Mouse (Mus musculus): ENCODE data around the gene Gm13271. TPM values are rescaled to one million over a fixed set of nuclear protein-coding genes. Genes with fewer than 3 reads are reported as not detected.
"Not testable (repeated sequence)": the region's sequence is repeated elsewhere in the genome, so short reads cannot be mapped to it uniquely, and the experiment has no call there.

Gm13271 gene
- polyA plus RNA-seq, 1 experiment: not detected

GRCm38 (mm10) chr4:88741426-88741825, 13.2 kb upstream of the Gm13271 start:
- H3K27me3 ChIP-seq (ENCODE audit: control insufficient read depth, insufficient read depth, low read length, poor library complexity, severe bottlenecking): no peaks in the 10 kb centered on the region
- H3K4me3 ChIP-seq (ENCODE audit: low read depth, low read length): no peak overlapping the region
- H3K4me1 ChIP-seq (ENCODE audit: control insufficient read depth, insufficient read depth, low read length): peaks cover 3% of the 10 kb centered on the region
- H3K9me3 ChIP-seq (replicated peaks; ENCODE audit: control insufficient read depth, insufficient read depth, low read length, poor library complexity, severe bottlenecking): no peaks in the 10 kb centered on the region
- H3K27ac ChIP-seq (ENCODE audit: insufficient read depth, low read length): no peak overlapping the region
- TF ChIP-seq CTCF (IDR thresholded peaks at IDR 0.05; ENCODE audit: low read depth, low read length) (no peak), POLR2A (IDR thresholded peaks at IDR 0.05; ENCODE audit: insufficient read depth, low read length) (no peak), EP300 (IDR thresholded peaks at IDR 0.05; ENCODE audit: insufficient read depth, low read depth, low read length) (no peak)
- H3K9ac ChIP-seq (ENCODE audit: low read depth, poor library complexity, severe bottlenecking): no peak overlapping the region
- H3K36me3 ChIP-seq (ENCODE audit: control insufficient read depth, insufficient read depth, low read length, poor library complexity, severe bottlenecking): no peaks in the 10 kb centered on the region

DNA sequence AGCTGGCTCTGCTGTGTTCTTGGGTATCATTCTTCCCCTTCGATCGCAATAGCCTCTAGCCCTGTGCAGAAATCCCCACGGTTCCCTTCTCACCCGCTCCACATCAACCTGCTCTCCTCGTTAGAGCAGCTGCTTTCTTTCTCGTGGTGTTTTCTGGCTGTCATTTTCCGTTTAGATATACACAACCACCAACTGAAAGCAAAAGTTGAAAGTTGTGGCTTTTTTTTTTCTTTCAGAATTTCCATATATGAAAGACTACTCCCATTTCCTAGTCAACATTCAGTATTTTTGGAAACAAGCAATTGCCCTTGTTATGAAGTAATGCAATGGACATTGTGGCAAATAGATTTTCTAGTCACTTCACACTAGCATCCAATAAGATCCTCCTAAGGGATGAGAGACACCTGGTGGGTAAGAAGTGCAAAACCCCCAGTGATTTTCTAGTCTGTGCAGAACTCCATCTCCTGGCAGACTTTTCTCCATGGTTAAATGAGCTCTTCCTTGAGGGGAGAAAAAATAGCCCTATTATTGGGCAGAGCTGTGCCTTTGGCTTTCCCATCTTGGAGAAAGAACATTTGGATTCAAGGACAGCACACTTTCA, 11.8 kb upstream of the Gm13271 start:
- Histone ChIP-seq H3K9ac (ENCODE audit: low read depth, poor library complexity, severe bottlenecking) (no peak overlapping the region), H3K27me3 (ENCODE audit: control insufficient read depth, insufficient read depth, low read length, poor library complexity, severe bottlenecking) (no peaks in the 10 kb centered on the region), H3K4me1 (ENCODE audit: control insufficient read depth, insufficient read depth, low read length) (peaks cover 3% of the 10 kb centered on the region), H3K36me3 (ENCODE audit: control insufficient read depth, insufficient read depth, low read length, poor library complexity, severe bottlenecking) (no peaks in the 10 kb centered on the region), H3K27ac (ENCODE audit: insufficient read depth, low read length) (no peak overlapping the region), H3K9me3 (replicated peaks; ENCODE audit: control insufficient read depth, insufficient read depth, low read length, poor library complexity, severe bottlenecking) (no peaks in the 10 kb centered on the region), H3K4me3 (ENCODE audit: low read depth, low read length) (no peak overlapping the region)
- no peak for TF ChIP-seq CTCF (IDR thresholded peaks at IDR 0.05; ENCODE audit: low read depth, low read length)
- TF ChIP-seq POLR2A (IDR thresholded peaks at IDR 0.05; ENCODE audit: insufficient read depth, low read length): no peak
- no peak for TF ChIP-seq EP300 (IDR thresholded peaks at IDR 0.05; ENCODE audit: insufficient read depth, low read depth, low read length)

DNA sequence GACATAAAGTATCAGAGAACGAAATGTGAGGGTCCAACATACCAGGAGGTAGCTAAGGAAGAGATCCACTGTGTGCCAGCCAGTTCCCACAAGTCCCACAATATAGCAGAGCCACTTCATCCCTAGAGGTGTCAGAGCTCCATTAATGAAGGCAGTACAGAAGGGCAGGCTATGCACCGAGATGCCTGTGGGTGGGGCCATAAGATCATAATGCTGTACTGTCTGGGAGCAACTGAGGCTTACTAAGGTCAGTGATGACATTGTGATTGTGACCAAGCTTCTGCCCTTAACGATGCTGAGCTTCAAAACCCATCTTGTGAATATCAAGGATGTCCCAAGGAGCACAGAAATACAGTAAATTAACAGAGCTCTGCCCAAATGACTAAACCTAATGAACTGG, 10.5 kb upstream of the Gm13271 start:
- no peaks in the 10 kb centered on the region for H3K36me3 ChIP-seq (ENCODE audit: control insufficient read depth, insufficient read depth, low read length, poor library complexity, severe bottlenecking)
- H3K9ac ChIP-seq (ENCODE audit: low read depth, poor library complexity, severe bottlenecking): no peak overlapping the region
- no peaks in the 10 kb centered on the region for H3K9me3 ChIP-seq (replicated peaks; ENCODE audit: control insufficient read depth, insufficient read depth, low read length, poor library complexity, severe bottlenecking)
- H3K27ac ChIP-seq (ENCODE audit: insufficient read depth, low read length): no peak overlapping the region
- H3K27me3 ChIP-seq (ENCODE audit: control insufficient read depth, insufficient read depth, low read length, poor library complexity, severe bottlenecking): no peaks in the 10 kb centered on the region
- TF ChIP-seq POLR2A (IDR thresholded peaks at IDR 0.05; ENCODE audit: insufficient read depth, low read length) (no peak), CTCF (IDR thresholded peaks at IDR 0.05; ENCODE audit: low read depth, low read length) (no peak), EP300 (IDR thresholded peaks at IDR 0.05; ENCODE audit: insufficient read depth, low read depth, low read length) (no peak)
- no peak overlapping the region for H3K4me3 ChIP-seq (ENCODE audit: low read depth, low read length)
- H3K4me1 ChIP-seq (ENCODE audit: control insufficient read depth, insufficient read depth, low read length): peaks cover 3% of the 10 kb centered on the region

DNA sequence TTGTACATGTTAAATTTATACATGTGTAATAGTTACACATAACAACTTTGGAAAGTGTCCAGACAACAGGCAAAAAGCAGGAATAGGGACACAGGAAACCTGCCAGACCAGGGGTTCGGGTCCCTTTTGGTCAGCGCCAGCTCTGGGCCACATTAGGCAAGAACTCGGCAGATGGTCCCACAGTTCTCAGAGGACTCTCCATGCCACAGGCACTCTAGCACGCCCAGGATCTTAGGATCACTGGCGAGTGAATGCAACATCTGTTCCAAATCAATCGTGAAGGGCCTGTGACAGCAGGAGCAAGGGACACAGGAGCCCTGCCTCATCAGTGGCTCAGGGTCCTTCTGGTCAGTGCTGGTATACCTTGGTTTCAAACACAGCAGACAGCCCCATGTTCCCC, 4.7 kb upstream of the Gm13271 start:
- no peak overlapping the region for H3K4me3 ChIP-seq (ENCODE audit: low read depth, low read length)
- H3K9ac ChIP-seq (ENCODE audit: low read depth, poor library complexity, severe bottlenecking): no peak overlapping the region
- no peaks in the 10 kb centered on the region for H3K27me3 ChIP-seq (ENCODE audit: control insufficient read depth, insufficient read depth, low read length, poor library complexity, severe bottlenecking)
- no peaks in the 10 kb centered on the region for H3K36me3 ChIP-seq (ENCODE audit: control insufficient read depth, insufficient read depth, low read length, poor library complexity, severe bottlenecking)
- TF ChIP-seq POLR2A (IDR thresholded peaks at IDR 0.05; ENCODE audit: insufficient read depth, low read length): no peak
- H3K4me1 ChIP-seq (ENCODE audit: control insufficient read depth, insufficient read depth, low read length): peaks cover 3% of the 10 kb centered on the region
- no peaks in the 10 kb centered on the region for H3K9me3 ChIP-seq (replicated peaks; ENCODE audit: control insufficient read depth, insufficient read depth, low read length, poor library complexity, severe bottlenecking)
- H3K27ac ChIP-seq (ENCODE audit: insufficient read depth, low read length): no peak overlapping the region

DNA sequence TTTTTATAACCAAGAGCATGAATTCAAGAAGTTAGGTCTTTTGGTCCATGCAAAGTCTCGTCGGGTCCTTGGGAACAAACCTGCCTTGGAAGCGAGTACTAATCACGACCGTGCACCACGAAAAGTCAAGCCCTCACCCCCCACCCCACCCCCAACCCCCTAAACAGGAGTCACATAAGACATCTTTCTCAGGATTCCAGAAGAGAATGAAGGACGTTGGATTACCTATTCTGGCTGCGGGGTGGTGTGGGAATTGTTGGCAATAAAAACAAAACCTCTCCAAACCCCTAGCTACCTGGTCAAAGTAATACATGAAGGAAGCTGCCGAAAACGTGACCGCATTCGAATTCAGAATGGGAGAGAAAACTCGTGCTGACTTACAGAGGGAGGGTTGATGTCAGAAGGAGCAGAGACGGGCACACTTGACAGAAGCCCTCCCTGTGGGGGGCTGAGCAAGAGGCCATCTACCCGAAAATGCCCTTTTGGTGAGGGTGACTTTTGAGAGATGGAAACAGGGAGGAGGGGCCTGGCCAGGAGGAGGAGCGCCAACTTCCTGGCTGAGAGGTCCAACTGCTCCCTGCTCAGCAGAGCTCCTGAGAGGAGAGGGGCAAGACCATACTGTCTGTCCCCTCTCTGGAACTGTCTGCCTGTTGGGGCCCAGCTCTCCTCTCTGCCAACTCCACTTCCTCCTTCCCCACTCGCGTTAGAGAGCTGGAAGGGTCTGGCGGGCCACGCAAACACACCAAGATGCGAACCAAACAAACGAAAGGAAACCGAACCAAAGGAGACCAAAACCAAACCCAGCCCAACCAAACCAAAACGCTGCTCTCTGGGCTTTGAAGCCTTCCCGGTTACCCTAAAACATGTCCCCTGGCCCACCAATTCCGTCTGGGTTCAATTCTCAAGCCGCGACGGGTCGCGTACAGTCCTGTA, 2.2 kb downstream of the Gm13271 start:
- not testable (repeated sequence) for H3K4me1 ChIP-seq (ENCODE audit: control insufficient read depth, insufficient read depth, low read length); H3K36me3 ChIP-seq (ENCODE audit: control insufficient read depth, insufficient read depth, low read length, poor library complexity, severe bottlenecking); H3K27me3 ChIP-seq (ENCODE audit: control insufficient read depth, insufficient read depth, low read length, poor library complexity, severe bottlenecking); H3K9me3 ChIP-seq (replicated peaks; ENCODE audit: control insufficient read depth, insufficient read depth, low read length, poor library complexity, severe bottlenecking)
- peak overlapping the region; percentile 61 for H3K9ac ChIP-seq (ENCODE audit: low read depth, poor library complexity, severe bottlenecking)
- peak overlapping the region; percentile 87 for H3K4me3 ChIP-seq (ENCODE audit: low read depth, low read length)
- H3K27ac ChIP-seq (ENCODE audit: insufficient read depth, low read length): peak overlapping the region; percentile 86

GRCm38 (mm10) chr4:88757628-88758031, 3.0 kb downstream of the Gm13271 start:
- TF ChIP-seq POLR2A (IDR thresholded peaks at IDR 0.05; ENCODE audit: insufficient read depth, low read length): peak; percentile 20
- TF ChIP-seq CTCF (IDR thresholded peaks at IDR 0.05; ENCODE audit: low read depth, low read length): peak; percentile 53
- not testable (repeated sequence) for H3K4me1 ChIP-seq (ENCODE audit: control insufficient read depth, insufficient read depth, low read length); H3K9me3 ChIP-seq (replicated peaks; ENCODE audit: control insufficient read depth, insufficient read depth, low read length, poor library complexity, severe bottlenecking); H3K36me3 ChIP-seq (ENCODE audit: control insufficient read depth, insufficient read depth, low read length, poor library complexity, severe bottlenecking); H3K27me3 ChIP-seq (ENCODE audit: control insufficient read depth, insufficient read depth, low read length, poor library complexity, severe bottlenecking)
- peak overlapping the region; percentile 87 for H3K4me3 ChIP-seq (ENCODE audit: low read depth, low read length)
- H3K9ac ChIP-seq (ENCODE audit: low read depth, poor library complexity, severe bottlenecking): peak overlapping the region; percentile 61
- H3K27ac ChIP-seq (ENCODE audit: insufficient read depth, low read length): peak overlapping the region; percentile 86

GRCm38 (mm10) chr4:88758751-88759150, 4.1 kb downstream of the Gm13271 start:
- H3K27me3 ChIP-seq (ENCODE audit: control insufficient read depth, insufficient read depth, low read length, poor library complexity, severe bottlenecking); H3K9me3 ChIP-seq (replicated peaks; ENCODE audit: control insufficient read depth, insufficient read depth, low read length, poor library complexity, severe bottlenecking); H3K4me1 ChIP-seq (ENCODE audit: control insufficient read depth, insufficient read depth, low read length); H3K27ac ChIP-seq (ENCODE audit: insufficient read depth, low read length); H3K9ac ChIP-seq (ENCODE audit: low read depth, poor library complexity, severe bottlenecking); H3K4me3 ChIP-seq (ENCODE audit: low read depth, low read length); H3K36me3 ChIP-seq (ENCODE audit: control insufficient read depth, insufficient read depth, low read length, poor library complexity, severe bottlenecking): not testable (repeated sequence)

DNA sequence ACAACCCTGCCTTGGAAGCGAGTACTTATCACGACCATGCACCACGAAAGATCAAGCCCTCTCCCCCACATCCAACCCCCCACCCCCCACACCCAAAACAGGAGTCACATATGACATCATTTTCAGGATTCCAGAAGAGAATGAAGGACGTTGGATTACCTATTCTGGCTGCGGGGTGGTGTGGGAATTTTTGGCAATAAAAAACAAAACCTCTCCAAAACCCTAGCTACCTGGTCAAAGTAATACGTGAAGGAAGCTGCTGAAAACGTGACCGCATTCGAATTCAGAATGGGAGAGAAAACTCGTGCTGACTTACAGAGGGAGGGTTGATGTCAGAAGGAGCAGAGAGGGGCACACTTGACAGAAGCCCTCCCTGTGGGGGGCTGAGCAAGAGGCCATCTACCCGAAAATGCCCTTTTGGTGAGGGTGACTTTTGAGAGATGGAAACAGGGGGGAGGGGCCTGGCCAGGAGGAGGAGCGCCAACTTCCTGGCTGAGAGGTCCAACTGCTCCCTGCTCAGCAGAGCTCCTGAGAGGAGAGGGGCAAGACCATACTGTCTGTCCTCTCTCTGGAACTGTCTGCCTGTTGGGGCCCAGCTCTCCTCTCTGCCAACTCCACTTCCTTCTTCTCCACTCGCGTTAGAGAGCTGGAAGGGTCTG, 5.1 kb downstream of the Gm13271 start, which contains the start of gene Gm13283:
Gene Gm13283 (plus strand): TSS at position 510 of the 659 bp plus-strand sequence.
- H3K27me3 ChIP-seq (ENCODE audit: control insufficient read depth, insufficient read depth, low read length, poor library complexity, severe bottlenecking); H3K4me1 ChIP-seq (ENCODE audit: control insufficient read depth, insufficient read depth, low read length); H3K9me3 ChIP-seq (replicated peaks; ENCODE audit: control insufficient read depth, insufficient read depth, low read length, poor library complexity, severe bottlenecking); H3K27ac ChIP-seq (ENCODE audit: insufficient read depth, low read length); H3K36me3 ChIP-seq (ENCODE audit: control insufficient read depth, insufficient read depth, low read length, poor library complexity, severe bottlenecking); H3K9ac ChIP-seq (ENCODE audit: low read depth, poor library complexity, severe bottlenecking): not testable (repeated sequence)
- H3K4me3 ChIP-seq (ENCODE audit: low read depth, low read length): peak within 1 kb of the TSS; percentile 28
